Mouse (Mus musculus): ENCODE measurements around the gene Dhx32. TPM values are rescaled to one million over a fixed set of nuclear protein-coding genes. Genes with fewer than 3 reads are reported as not detected.
A peak's percentile ranks its signal among the peaks of the same experiment; 100 is the strongest.
"Not testable (repeated sequence)": the region's sequence is repeated elsewhere in the genome, so short reads cannot be mapped to it uniquely, and the experiment has no call there.

The Dhx32 gene
- total RNA-seq, 2 experiments from 2014 or later, result 35.0 to 39.0 TPM

DNA sequence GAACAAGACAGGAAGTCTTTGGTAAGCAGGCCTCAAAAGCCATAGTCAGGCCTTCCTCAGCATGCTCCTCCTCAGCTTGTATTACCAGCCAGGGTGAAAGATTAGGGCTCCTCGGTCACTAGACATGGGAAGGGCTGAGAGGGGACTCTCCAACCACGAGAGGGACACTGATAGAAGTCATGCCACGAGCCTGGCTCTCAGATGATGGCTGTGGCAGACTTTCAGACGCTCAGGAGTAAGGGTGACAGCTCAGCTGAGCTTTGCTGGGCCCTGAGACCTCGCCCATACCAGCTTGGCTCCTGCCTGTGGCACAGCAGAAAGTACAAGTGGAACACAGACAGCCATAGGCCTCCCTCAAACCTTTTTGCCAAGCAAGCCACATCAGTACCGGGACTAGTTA is 55.5 kb downstream of the Dhx32 start:
- DNase-seq, result no peak

DNA sequence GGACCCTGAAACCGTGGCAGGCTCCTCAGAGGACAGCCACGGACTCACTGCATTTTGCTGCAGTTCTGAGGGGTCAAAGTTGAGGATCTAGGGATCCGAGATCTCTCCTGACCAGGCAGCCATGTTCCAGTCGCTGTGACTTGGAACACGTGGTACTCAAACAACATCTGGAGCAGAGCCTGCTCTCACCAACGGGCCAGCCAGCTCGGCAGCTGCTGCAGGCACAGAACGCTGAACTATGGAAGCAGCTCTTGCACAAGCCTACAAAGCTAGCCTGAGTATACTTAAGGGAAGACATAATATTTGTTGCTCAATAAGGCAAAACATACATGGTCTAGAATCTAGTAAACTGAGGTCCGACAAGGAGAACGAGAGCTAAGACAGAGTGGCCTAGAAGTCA is 57.0 kb downstream of the Dhx32 start:
- peak; percentile 44 for DNase-seq

DNA sequence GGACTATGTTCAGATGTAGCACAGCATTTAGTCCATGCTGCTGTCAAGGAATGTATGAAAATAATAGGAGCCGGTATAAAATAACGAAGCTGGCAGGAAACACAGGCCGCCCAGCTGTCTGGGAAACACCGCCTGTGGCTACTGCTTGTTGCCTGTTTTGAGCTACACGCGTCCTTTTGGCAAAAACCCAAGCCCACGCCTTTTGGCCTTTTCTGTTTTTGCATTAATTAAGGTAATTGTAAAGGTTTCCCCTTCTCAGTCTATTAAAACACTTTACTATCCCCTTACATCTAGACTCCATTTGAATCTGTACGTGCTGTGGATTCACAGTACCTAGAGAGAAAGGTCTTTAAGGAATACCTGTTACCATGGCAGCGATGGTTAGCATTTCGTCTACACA is 57.7 kb downstream of the Dhx32 start:
- DNase-seq, result no peak

DNA sequence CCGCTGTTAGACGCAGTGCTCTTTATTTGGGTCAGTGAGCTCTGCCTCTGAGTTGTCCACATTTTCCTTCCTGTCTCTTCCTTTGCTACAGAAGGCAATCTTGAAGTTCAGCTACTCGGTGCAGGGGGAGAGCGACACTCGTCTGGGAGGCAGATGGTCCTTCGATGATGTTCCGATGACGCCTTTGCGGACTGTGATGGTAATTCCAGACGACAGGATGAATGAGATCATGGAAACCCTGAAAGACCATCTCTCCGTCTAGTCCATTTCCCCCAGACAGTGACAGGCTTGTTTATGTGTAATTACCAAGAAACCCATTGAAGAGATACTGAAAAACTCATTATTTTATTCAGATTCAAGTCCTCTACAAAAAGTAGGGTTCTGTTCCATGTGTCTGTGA is 61.9 kb downstream of the Dhx32 start:
- no peak for DNase-seq

DNA sequence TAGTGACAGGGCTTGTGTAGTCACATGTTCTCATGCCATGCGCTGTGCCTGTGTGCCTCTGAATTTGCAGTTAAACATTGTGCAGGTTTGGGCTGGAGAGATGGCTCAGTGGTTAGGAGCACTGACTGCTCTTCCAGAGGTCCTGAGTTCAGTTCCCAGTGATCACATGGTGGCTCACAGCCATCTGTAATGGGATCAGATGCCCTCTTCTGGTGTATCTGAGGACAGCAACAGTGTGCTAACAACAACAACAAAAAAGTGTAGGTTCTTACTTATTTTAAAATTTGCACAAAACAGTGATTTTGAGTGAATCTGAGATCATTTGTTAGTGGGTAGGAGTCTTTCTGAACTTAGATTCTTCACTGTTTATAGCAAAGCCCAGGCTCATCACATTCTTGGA is 63.9 kb downstream of the Dhx32 start:
- DNase-seq, result no peak

DNA sequence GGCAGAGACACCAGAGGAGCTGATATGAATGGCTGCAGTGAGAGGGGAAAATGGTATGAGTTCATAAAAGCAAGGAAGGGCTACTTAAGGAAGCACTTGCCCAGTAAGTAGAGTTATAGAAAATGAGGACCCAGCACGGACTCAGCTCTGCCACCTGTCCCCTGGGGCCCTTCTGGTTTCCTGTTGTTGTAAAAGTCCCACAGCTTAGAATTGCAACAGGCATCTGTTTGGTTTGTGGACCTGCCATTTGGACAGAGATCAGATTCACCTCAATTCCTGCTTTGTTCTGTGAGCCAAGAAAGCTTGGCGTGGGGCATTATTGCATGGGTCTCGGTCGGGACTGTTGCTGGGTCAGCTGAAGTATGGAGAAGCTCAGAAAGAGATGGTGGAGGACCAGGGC is 67.1 kb downstream of the Dhx32 start:
- no peak for DNase-seq

DNA sequence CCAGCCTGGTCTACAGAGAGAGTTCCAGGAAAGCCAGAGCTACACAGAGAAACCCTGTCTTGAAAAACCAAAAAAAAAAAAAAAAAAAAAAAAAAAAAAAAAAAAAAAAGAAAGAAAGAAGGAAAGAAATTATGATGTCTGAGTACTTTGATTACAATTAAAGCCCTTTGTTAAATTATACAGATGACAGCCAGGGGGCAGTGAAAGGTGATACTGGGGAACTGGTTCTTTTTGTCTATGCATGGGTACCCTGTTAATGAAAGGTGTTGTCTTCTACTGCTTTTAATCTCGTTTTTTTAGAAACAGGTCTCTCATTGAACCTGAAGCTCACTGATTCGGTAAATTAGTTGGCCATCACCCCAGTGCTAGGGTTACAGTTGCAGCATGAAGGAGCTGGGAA is 75.2 kb downstream of the Dhx32 start:
- no peak for DNase-seq

DNA sequence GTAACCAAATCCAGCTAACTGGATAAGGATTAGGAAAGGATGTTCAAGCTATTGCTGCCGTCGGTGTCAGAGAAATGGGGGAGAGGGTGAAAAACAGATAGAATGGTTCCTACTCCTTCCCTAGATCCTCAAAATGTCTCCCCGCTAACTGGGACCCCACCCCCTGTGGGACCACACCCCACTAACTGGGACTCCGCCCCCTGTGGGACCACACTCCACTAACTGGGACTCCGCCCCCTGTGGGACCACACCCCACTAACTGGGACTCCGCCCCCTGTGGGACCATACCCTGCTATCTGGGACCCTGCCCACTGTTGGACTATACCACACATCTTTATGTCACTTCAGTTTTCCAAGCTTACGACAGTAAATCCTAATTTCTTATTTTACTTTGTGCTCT is 78.6 kb downstream of the Dhx32 start:
- DNase-seq, result no peak

DNA sequence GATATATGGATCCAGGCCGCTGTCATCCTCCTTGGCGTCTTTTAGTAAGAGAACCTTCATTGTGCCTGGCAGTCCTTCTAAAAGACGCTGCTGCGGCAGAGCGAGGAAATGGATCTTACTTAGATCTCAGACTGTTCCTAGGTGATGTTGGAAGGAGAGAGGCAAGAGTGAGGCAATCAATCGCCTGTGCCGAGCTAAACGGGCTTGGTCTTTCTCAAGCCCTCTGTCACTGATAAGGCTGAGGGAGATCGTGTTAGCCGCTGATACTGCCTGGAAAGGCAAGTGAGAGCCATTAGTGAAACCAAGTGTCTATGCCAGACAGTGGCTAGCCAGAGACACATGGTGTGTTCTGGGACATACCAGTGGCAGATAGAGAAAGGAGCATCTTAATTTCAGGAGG is 80.2 kb downstream of the Dhx32 start:
- DNase-seq, result no peak

DNA sequence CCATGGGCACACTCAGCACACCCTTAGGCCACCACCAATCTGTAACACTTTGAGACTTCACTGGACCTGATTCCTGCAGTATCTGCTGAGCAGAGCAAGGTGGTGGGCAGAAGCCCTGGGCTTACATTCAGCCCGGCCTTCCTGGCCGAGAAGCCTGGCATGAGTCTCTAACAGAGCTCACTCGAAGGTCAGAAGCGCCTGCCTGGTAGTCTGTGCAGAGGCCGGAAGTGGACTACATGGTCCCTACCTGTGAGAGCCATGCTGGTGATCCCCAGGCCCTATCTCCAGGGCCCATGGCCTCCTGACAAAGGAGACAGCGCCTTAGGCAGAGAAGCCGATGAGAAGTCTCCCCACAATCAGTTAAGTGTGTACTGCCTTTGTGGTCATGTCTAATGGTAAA is 81.2 kb downstream of the Dhx32 start:
- no peak for DNase-seq

DNA sequence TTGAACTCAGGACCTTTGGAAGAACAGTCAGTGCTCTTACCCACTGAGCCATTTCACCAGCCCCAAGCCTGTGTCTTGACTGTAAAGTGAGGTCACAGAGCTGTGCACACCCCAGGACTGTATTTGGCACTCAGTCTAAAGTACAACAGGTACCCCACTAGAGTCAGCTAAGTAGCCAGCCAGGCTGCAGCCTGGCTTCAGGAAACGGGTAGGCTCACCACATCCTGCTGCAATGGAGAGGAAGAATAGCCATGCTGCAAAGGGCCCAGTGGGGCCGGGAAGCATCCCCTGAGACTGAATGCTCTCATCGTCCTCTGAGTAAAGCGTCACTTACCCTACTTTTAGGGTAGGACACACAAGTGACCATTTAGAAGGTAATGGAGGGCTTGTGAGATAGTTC is 82.6 kb downstream of the Dhx32 start:
- no peak for DNase-seq

DNA sequence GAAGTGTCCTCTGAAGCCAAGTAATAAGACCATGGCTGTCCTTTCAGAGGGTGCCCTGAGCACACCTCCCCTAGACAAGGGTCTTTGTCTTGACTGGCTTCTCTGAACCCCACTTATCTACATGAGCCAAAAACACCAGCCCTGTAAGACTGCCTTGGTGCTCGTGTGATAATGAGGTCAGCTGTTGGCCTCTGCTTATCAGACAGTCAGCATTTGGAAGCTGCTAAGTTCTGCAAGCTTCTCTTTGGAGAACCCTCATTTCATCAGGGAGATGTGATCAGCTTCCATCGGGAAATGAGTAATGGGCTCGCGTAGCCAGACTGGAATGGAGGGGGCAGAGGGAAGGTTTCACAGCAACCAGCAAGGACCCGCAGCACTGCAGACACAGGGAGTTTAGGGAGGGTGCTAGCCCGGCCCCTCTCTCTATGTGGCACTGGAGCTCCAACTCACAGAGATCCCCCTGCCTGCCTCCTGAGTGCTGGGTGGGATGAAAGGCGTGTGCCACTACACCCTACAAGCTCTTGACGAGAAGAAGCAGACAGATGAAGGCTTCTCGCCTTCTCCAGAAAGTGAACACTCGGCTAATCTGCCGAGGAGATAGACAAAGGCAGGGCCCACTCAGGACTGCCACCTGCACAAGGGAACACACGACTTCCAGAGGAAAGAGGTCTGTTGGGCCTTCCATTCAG is 84.4 kb downstream of the Dhx32 start:
- no peak for DNase-seq

DNA sequence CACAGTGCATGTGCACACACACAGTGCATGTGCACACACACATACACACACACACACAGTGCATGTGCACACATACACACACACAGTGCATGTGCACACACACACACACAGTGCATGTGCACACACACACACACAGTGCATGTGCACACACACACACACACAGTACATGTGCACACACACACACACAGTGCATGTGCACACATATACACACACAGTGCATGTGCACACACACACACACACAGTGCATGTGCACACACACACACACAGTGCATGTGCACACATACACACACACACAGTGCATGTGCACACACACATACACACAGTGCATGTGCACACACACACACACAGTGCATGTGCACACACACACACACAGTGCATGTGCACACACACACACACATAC is 96.9 kb downstream of the Dhx32 start:
- not testable (repeated sequence) for DNase-seq

DNA sequence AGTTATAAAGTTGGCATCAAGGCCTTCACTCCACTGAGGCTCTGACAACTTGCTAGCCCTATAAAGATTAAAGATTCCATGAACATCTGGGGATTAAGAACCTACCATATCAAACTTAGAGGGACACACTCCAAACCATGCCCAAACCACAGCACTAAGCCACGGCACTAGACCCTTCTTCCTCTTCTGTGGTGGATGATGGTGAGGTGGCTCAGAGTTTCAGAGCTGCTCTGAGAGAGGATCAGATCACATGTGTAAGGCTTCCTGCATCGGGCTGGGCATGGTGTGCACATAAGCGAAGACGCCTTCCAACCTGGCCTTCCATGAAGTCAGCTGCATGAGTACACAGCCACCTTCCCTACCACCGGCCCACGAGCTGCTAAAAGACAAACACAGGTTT is 97.8 kb downstream of the Dhx32 start:
- DNase-seq, result no peak

DNA sequence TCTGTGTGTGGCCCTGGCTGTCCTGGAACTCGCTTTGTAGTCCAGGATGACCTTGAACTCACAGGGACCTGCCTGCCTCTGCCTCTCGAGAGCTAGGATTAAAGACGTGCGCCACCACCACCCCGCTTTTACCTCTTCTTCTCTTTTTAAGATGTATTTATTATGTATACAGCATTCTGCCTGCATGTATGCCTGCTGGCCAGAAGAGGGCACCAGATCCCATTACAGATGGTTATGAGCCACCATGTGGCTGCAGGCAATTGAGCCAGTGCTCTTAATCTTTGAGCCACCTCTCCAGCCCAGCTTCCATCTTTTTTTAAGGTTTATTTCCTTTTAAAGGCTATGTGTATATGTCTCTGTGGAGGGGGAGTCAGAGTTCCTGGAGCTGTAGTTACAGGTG is 98.4 kb downstream of the Dhx32 start:
- no peak for DNase-seq

DNA sequence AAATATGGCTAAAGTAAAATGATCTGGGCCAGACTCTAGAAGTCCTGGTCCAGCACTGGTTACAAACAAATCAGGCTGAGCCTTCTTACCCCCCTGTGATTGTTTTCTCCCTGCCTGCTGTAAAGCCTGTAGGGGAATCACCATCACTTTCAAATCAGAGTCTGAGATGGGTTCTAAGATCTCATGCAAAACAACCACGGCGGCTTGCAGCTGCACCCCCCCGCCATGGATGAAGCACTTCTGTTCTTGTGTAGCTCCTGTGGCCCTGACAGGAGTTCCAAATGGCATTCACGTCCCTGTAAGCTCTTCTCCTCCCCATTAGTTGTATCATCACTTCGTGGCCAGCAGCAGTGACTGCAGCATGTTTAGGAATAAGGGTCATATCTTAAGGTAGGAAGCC is 98.9 kb downstream of the Dhx32 start:
- DNase-seq, result no peak

DNA sequence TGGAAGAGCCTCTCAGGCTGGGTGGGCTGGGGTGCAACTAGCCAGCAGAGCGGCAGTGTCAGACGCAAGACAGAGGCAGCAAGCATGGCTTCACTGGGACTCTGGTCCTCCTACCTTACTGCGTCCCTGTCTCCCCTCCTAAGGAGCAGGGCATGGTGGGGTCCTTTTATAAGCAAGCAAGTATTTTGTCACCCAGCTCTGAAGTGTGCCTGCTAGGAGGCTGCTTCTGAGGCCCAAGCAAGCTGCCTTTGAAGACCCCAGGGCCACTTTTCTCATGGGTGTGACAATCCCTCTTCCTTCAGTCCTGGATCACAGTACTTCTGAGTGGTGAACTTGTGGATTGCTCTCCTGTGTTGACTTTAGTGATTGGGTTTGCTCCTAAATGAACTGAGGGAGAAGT is 102.6 kb downstream of the Dhx32 start, which contains the start of gene Mmp21:
TSS of gene Mmp21 (minus strand) at position 101 of the 400 bp plus-strand sequence.
- DNase-seq, result no peak

DNA sequence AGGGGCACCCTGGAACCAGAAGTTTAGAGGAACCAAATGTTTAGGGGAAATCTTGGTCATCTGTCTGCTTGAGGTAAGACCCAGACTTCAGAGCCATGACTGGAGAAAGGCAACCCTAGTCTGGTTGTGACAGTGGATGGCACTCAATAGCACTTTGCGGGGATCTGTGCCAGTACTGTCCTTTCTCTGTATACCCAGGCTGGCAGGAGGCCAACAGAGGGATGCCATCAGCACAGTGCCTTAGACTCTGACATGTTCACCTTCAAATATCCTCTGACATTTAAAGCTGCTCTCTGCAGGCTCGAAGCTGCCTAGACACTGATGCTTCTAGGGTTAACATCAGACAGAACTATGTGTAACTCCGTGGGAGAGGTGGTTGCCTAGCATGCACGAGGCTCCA is 103.1 kb downstream of the Dhx32 start:
- no peak for DNase-seq

DNA sequence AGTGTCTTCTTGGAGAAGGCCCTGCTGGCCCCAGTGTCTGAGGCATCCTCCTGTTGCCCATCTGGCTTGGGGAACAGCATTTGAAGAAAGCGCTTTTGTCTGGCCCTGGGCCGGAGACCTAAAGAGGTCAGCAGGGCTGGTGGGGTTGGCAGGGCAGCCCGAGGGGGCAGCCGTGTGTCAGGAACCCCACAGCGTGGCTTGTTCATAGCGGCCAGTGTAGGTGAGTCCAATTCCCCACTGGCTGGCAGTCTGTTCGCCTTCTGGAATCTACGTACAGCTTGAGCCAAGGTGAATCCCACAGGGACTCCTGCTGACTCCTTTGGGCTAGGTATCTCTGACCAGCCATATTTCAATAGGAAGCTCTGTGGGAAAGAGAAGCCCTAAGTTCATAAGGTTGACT is 103.8 kb downstream of the Dhx32 start:
- no peak for DNase-seq

DNA sequence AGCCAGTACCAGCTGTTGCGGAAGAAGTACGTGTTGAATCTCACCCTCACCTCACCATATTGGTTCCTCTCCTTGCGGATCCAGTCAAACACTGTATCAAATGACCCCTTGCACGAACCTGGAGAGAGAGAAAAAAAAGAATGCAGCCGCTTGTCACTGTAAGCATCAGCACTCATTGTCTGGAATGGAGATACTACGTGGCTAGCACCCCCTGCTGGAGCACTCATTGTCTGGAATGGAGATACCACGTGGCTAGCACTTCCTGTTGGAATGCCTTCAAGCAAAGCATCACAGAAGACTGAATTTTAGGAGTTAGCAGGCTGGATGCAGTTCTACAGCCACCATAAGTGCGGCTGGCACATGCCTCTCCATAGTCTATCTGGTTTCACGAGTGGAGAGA is 106.5 kb downstream of the Dhx32 start:
- no peak for DNase-seq
